Mouse (Mus musculus): ENCODE measurements around the gene Pacsin3.

Gene Pacsin3

DNA sequence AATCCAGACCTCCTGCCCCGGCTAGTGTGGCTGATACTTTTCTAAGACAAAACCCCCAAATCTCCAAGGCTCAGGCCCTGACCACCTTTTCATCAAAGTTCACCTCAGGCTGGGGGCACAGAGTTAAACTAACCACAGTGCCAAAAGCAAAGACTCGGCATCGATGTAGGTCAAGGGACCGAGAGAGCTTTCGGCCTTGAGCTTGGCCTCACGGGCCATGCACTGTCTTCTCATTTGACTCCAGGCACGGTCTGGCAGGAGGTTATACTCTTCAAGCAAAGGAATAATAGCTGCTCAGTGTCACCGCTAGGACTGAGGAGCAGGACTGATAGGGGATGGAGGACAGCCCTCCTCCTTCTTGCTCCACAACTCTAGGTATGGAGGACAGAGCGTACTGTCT, 50.2 kb downstream of the Pacsin3 start:
- DNase-seq (ENCODE audit: low spot score), result no peak

DNA sequence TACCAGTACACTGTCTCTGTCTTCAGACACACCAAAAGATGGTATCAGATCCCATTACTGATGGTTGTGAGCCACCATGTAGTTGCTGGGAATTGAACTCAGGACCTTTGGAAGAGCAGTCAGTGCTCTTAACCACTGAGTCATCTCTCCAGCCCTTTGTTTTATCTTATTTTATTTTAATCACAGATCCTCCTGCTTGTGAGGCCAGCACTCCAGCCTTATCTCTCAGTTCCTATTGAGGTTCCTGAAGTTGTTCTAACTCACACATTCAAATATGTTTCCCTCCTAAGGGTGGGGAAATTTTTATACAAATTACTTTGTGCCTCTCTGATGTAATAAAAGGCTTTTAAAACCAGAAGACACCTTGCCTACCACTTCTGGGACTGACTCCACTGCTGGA, 50.8 kb downstream of the Pacsin3 start:
- DNase-seq (ENCODE audit: low spot score), result no peak

GRCm38 (mm10) chr2:91308680-91309079, 52.9 kb downstream of the Pacsin3 start:
- DNase-seq (ENCODE audit: low spot score), result no peak

- DNase-seq (ENCODE audit: low spot score), result no peak
Measured at GRCm38 (mm10) chr2:91309546-91309945, 53.8 kb downstream of the Pacsin3 start.

DNA sequence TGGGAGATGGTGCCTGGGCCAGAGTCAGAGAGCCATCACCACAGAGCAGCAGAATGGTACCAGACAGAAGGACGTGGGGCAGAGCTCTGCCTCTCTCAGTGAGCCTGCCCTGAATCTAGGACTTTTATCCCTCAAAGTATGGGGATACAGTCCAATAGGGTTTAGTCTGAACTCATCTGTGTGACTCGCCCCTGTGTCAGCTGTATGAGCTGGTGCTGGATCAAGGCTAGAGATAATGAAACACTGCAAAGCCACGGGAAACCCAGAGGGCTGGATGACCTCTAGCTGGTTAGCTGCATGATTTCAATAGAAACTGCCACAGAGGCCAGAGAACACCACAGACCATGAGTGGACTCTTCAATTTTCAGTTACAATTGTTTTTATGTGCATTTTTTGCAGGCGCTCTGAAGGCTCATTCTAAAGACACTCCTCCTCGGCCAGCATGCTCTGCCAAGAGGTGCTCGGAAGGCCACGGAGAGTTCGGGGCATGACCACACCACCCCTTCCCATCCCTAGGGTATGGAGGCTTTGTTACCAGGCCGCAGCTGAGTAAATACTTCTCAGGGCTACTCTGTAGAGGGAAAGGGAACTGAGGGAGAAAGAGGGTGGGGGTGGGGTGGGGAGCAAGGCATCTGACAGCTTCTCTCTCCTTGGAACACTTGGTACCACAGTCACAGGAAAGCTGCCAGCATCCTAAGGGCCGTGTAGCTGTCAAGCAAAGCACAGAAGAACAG, 57.0 kb downstream of the Pacsin3 start:
- DNase-seq (ENCODE audit: low spot score), result no peak

DNA sequence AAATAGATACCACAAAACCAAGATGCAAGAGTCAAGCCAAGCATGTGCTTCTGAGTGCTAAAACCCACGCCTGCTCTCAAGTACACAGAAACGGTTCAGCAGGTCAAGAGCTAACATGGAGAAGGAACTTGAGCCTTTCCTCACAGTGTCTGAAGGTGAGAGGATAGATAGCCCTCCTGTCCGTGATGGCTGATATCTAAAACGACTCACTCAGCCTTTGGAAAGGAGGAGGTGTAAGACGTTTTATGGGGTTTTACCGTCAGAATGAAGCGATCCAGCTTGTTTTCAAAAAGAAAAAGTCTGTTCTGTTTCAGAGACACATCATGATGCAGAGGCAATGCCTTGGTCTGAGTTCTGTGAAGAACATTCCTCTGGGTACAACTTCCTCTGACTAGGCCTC, 58.4 kb downstream of the Pacsin3 start:
- no peak for DNase-seq (ENCODE audit: low spot score)

Measured in ovary, postnatal 10 days (tissue).